Mouse (Mus musculus): ENCODE data around the gene Cacnb2.

Cacnb2 gene

GRCm38 (mm10) chr2:14631590-14631989 is 28.7 kb downstream of the Cacnb2 start:
- TF ChIP-seq GATA4 (IDR thresholded peaks at IDR 0.05; ENCODE audit: insufficient replicate concordance, low read length), result no peak

- TF ChIP-seq GATA4 (IDR thresholded peaks at IDR 0.05; ENCODE audit: insufficient replicate concordance, low read length), result no peak
Measured at GRCm38 (mm10) chr2:14633202-14633601, 30.3 kb downstream of the Cacnb2 start.

GRCm38 (mm10) chr2:14639266-14639665 is 36.4 kb downstream of the Cacnb2 start:
- TF ChIP-seq GATA4 (IDR thresholded peaks at IDR 0.05; ENCODE audit: insufficient replicate concordance, low read length), result no peak

GRCm38 (mm10) chr2:14639877-14640276 is 37.0 kb downstream of the Cacnb2 start:
- no peak for TF ChIP-seq GATA4 (IDR thresholded peaks at IDR 0.05; ENCODE audit: insufficient replicate concordance, low read length)

GRCm38 (mm10) chr2:14641040-14641439 is 38.2 kb downstream of the Cacnb2 start:
- TF ChIP-seq GATA4 (IDR thresholded peaks at IDR 0.05; ENCODE audit: insufficient replicate concordance, low read length), result no peak

- no peak for TF ChIP-seq GATA4 (IDR thresholded peaks at IDR 0.05; ENCODE audit: insufficient replicate concordance, low read length)
Measured at GRCm38 (mm10) chr2:14651268-14651667, 48.4 kb downstream of the Cacnb2 start.

GRCm38 (mm10) chr2:14656673-14657072 is 53.8 kb downstream of the Cacnb2 start:
- TF ChIP-seq GATA4 (IDR thresholded peaks at IDR 0.05; ENCODE audit: insufficient replicate concordance, low read length), result no peak

GRCm38 (mm10) chr2:14657205-14657844 is 54.4 kb downstream of the Cacnb2 start:
- no peak for TF ChIP-seq GATA4 (IDR thresholded peaks at IDR 0.05; ENCODE audit: insufficient replicate concordance, low read length)

- no peak for TF ChIP-seq GATA4 (IDR thresholded peaks at IDR 0.05; ENCODE audit: insufficient replicate concordance, low read length)
Measured at GRCm38 (mm10) chr2:14665213-14665612, 62.3 kb downstream of the Cacnb2 start.

GRCm38 (mm10) chr2:14672117-14672516 is 69.2 kb downstream of the Cacnb2 start:
- no peak for TF ChIP-seq GATA4 (IDR thresholded peaks at IDR 0.05; ENCODE audit: insufficient replicate concordance, low read length)

GRCm38 (mm10) chr2:14676885-14677516 is 74.1 kb downstream of the Cacnb2 start:
- TF ChIP-seq GATA4 (IDR thresholded peaks at IDR 0.05; ENCODE audit: insufficient replicate concordance, low read length), result no peak

GRCm38 (mm10) chr2:14684231-14684630 is 81.3 kb downstream of the Cacnb2 start:
- TF ChIP-seq GATA4 (IDR thresholded peaks at IDR 0.05; ENCODE audit: insufficient replicate concordance, low read length), result no peak

- TF ChIP-seq GATA4 (IDR thresholded peaks at IDR 0.05; ENCODE audit: insufficient replicate concordance, low read length), result no peak
Measured at GRCm38 (mm10) chr2:14702973-14703645, 100.2 kb downstream of the Cacnb2 start.

GRCm38 (mm10) chr2:14703676-14704075 is 100.8 kb downstream of the Cacnb2 start:
- TF ChIP-seq GATA4 (IDR thresholded peaks at IDR 0.05; ENCODE audit: insufficient replicate concordance, low read length), result no peak

- TF ChIP-seq GATA4 (IDR thresholded peaks at IDR 0.05; ENCODE audit: insufficient replicate concordance, low read length), result no peak
Measured at GRCm38 (mm10) chr2:14710247-14710646, 107.4 kb downstream of the Cacnb2 start.

- no peak for TF ChIP-seq GATA4 (IDR thresholded peaks at IDR 0.05; ENCODE audit: insufficient replicate concordance, low read length)
Measured at GRCm38 (mm10) chr2:14711751-14712150, 108.9 kb downstream of the Cacnb2 start.
